Mouse (Mus musculus) C2C12 (cell line): ENCODE measurements around the gene Zwilch.

ENCODE experiments used
- CEBPB ChIP-seq: IDR thresholded peaks from one replicate; pipeline ENCODE4 v1.6.1; 2011; ENCODE audit warnings: low read depth, mild to moderate bottlenecking, control low read depth, moderate library complexity
- CTCF ChIP-seq: IDR thresholded peaks from one replicate; pipeline ENCODE4 v1.5.1; 2011; ENCODE audit not compliant: control insufficient read depth, insufficient read depth, insufficient read length
- MAX ChIP-seq: IDR thresholded peaks from one replicate; pipeline ENCODE4 v1.6.1; 2011; ENCODE audit warnings: mild to moderate bottlenecking, control low read depth
- MYOD1 ChIP-seq: IDR thresholded peaks from one replicate; pipeline ENCODE4 v1.6.1; 2011; ENCODE audit warnings: low read depth; ENCODE audit not compliant: control insufficient read depth, insufficient read length
- MYOG ChIP-seq: IDR thresholded peaks from one replicate; pipeline ENCODE4 v1.6.1; 2011; ENCODE audit not compliant: control insufficient read depth, insufficient read length; ENCODE audit errors: extremely low read depth
- USF1 ChIP-seq: IDR thresholded peaks from one replicate; pipeline ENCODE4 v1.6.1; 2011; ENCODE audit warnings: low read depth, mild to moderate bottlenecking, control low read depth, moderate library complexity

DNA sequence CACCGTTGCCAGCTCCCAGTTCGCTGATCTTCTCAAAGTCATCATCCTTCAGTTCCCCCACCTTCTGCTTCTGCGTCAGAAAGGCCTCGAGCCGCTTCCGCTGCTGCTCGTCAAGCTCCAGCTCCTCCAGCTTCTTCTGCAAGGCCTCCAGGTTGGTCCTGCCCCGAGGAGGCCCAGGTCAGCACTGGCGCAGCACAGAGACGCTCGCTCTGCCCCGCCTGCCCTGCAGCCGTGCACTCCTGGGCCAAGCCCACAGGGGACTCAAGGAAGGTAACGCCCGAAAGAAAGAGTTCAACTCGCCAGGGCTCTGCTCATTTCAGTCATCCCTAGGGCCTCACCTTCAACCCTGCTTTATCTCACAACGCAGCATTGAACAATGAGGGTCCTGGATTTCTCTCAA is 41.5 kb upstream of the Zwilch start:
- TF ChIP-seq CTCF (no peak), USF1 (no peak), MAX (no peak), MYOD1 (no peak), CEBPB (no peak), MYOG (no peak)
